8 mouse cellular contexts compared by ENCODE assay signal in the genomic region with DNA sequence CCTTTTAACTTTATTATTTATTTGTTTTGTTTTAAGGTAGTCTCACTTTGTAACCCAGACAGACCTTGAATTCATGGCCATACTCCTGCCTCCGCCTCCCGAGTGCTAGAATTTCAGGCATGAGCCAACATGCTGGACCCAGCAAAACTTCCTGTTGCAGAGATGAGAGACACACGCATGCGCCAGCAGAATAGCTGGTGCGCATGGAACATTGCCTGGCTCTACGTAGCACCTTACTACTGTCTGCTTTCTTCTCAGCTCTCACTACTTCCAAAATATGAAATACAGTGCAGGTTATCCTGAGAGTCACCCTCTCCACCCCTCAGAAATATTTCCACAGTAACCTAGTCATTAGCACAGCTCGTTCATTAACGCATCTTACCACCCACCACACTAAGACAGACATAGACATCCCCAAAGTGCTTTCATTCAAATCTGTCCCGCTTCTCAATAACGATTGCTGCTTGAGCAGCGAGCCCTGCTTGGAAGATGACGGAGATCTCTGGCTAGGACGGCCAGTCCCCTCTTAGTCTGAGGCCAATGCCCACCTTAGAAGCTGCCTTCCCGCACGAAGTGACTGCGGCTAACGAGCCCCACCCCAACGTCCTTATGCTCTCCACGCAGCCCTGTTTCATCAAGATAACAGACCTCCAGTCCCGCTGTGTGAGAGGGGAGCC.
DNase-seq lines count a peak whose midpoint lies in the region; ATAC-seq lines count a peak whose summit lies in the region.

No protein-coding gene starts in this region.

- 21% methylated on average over 20 of the region's 20 CpGs for WGBS in embryonic facial prominence, embryonic 13.5 days
- WGBS in hindbrain, embryonic 12.5 days, result 25% methylated on average over 20 of the region's 20 CpGs

- H3K27ac ChIP-seq in embryonic facial prominence, embryonic 13.5 days, result peak overlapping the region; percentile 89
- peak overlapping the region; percentile 86 for H3K27ac ChIP-seq in hindbrain, embryonic 12.5 days

- no peaks in the 10 kb centered on the region for H3K36me3 ChIP-seq in embryonic facial prominence, embryonic 13.5 days
- no peaks in the 10 kb centered on the region for H3K36me3 ChIP-seq in hindbrain, embryonic 12.5 days

- peak overlapping the region; percentile 79 for H3K9ac ChIP-seq in embryonic facial prominence, embryonic 13.5 days
- peak overlapping the region; percentile 77 for H3K9ac ChIP-seq in hindbrain, embryonic 12.5 days

- no peaks in the 10 kb centered on the region for H3K27me3 ChIP-seq in embryonic facial prominence, embryonic 13.5 days
- no peaks in the 10 kb centered on the region for H3K27me3 ChIP-seq in hindbrain, embryonic 12.5 days

- H3K4me2 ChIP-seq in embryonic facial prominence, embryonic 13.5 days, result peak overlapping the region; percentile 81
- peak overlapping the region; percentile 66 for H3K4me2 ChIP-seq in hindbrain, embryonic 12.5 days (replicated peaks)

- peaks cover 18% of the 10 kb centered on the region for H3K4me1 ChIP-seq in embryonic facial prominence, embryonic 13.5 days
- H3K4me1 ChIP-seq in hindbrain, embryonic 12.5 days, result peaks cover 17% of the 10 kb centered on the region

- DNase-seq in frontal cortex, postnatal 25 days (ENCODE audit: low spot score in 2 of 2), result no peak
- DNase-seq in adrenal gland, adult 2 months, result peak; percentile 82
- peak; percentile 54 to 69 for DNase-seq in left cerebral cortex, postnatal 25 days (ENCODE audit: low spot score in 2 of 2)
- DNase-seq in urinary bladder, postnatal 14 days (ENCODE audit: low spot score), result peak; percentile 69

- H3K9me3 ChIP-seq in embryonic facial prominence, embryonic 13.5 days, result no peaks in the 10 kb centered on the region; the same call in 1 of the 2 replicates
- no peaks in the 10 kb centered on the region for H3K9me3 ChIP-seq in hindbrain, embryonic 12.5 days (replicated peaks)

- peak overlapping the region; percentile 52 for H3K4me3 ChIP-seq in embryonic facial prominence, embryonic 13.5 days
- H3K4me3 ChIP-seq in hindbrain, embryonic 12.5 days, result peak overlapping the region; percentile 48

- ATAC-seq in frontal cortex, adult (ENCODE audit: low TSS enrichment), result peak; percentile 89
- ATAC-seq in embryonic facial prominence, embryonic 13.5 days (ENCODE audit: insufficient number of reproducible peaks, insufficient read depth, low FRiP score, low TSS enrichment, low read depth), result 0 out of 2 replicates have a peak, but pooled peaks have one; percentile 27
- peak; percentile 75 for ATAC-seq in hindbrain, embryonic 12.5 days (ENCODE audit: low FRiP score)
- peak; percentile 77 for ATAC-seq in megakaryocyte-erythroid progenitor cell, adult 5-6 weeks (replicated peaks; ENCODE audit: low FRiP score, low TSS enrichment, poor library complexity, severe bottlenecking)

- intact Hi-C loops in left cerebral cortex, postnatal 25 days (cut with DNase I), result no loop called here

Comparison
In these comparisons a context has a peak if more than half of its experiments do, and no peak if none do; other contexts are left out.
1. ATAC-seq: peak in every context shown above with its lines; median percentile 89 in frontal cortex, adult; 77 in megakaryocyte-erythroid progenitor cell, adult 5-6 weeks; 75 in hindbrain, embryonic 12.5 days; 27 in embryonic facial prominence, embryonic 13.5 days.
2. DNase-seq: peak in adrenal gland, adult 2 months (single experiment), left cerebral cortex, postnatal 25 days (2 of 2) and urinary bladder, postnatal 14 days (single experiment); none in frontal cortex, postnatal 25 days (0 of 2).